Mouse (Mus musculus) neutrophil, adult 5-6 weeks (primary cell): ENCODE measurements around the gene Eva1b. TPM values are rescaled to one million over a fixed set of nuclear protein-coding genes. Genes with fewer than 3 reads are reported as not detected.

Experiments
- ATAC-seq: fragments of 151-379, 151-347 bp; 2 replicates; pipeline ENCODE4 v1.8.0; 2017; ENCODE audit warnings: mild to moderate bottlenecking, moderate TSS enrichment; ENCODE audit not compliant: insufficient number of reproducible peaks, poor library complexity, low FRiP score, severe bottlenecking; ENCODE audit errors: extremely low read depth
- total RNA-seq: library from RNA; stranded (forward); fragments of 200-1000 nt; gene quantifications from 2 replicates; pipeline ENCODE4 v1.2.3, GENCODE M21; 2017

Gene Eva1b
- total RNA-seq = 3.1 and 4.4 TPM in 2 replicates

DNA sequence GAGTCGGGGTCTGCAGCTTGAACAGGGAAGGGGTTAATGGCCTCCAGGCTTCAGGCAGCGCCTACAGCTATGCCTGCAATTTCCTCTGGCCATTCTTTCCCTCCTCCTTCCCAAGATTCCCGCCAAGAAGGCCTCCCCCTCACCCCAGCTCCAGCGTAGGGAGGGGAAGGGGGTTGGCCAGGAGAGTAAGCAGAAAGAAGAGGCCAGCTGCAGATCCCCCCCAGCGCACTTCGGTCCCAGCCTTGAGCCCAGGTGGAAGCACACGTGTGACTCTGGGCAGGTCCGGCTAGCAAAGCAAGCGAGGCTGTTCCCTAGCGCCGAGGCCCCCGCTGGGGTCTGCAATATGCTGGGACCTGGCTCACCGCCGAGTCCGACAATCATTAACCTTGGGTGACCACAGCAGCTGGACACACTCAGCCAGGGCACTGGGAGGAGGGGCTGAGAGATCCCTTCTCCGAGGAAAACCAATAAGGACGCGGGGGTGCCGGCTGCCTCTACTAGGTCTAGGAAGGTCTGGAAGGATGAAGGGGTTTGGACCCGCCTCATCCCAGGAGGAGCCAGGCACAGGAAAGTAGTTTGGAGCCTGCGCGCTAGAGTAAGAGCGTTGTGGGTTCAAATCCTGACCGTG, at the start of gene Eva1b:
Eva1b (plus strand) TSS at position 212 of the 628 bp plus-strand sequence.
- ATAC-seq = no peak

GRCm38 (mm10) chr4:126099365-126099764, 48.2 kb upstream of the Eva1b start:
- no peak for ATAC-seq

DNA sequence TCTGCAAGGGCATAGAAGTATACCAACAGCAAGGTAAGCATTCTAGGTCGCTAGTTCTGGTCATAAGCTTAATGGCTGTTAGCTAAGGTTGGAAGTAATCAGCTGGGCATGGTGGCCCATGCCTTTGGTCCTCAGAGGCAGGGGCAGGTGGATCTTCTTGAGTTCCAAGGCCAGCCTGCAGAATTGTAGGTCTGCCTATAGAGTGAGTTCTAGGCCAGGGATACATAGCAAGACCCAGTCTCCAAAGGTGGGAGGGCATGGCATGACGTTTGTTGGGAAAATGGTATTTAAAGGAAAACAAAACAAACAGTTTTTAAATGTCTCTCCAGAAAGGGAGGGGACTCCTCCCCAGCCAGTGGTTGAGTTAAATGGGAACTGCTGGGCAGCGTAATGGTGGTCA, 46.8 kb upstream of the Eva1b start:
- ATAC-seq = no peak

GRCm38 (mm10) chr4:126102061-126102841, 45.3 kb upstream of the Eva1b start:
- no peak for ATAC-seq

- ATAC-seq = peak; percentile 74
These were observed 44.4 kb upstream of the Eva1b start for GRCm38 (mm10) chr4:126103057-126103581.

DNA sequence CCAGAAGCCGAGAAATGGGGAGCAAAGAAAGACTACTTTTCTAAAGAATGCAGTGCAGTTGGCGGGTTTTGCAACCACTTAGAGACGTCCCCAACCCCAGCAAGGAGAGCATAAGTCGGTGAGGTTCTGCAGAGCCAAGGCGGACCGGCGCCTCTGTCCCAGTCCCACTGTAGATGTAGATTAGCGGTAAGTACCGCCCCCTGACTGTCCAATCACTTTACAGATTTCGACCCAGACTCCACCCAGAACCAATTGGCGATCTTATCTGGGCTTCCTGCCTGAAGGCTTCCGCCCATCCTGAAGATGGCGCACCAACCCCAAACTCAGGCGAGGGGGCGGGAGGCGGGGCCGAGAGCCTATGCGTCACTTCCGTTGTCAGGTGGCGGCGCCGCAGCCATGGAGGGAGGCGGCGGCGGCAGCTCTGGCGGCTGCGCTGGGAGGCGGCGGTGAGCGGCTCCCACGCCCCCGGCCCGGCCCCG, 43.9 kb upstream of the Eva1b start, which contains the start of gene Stk40:
Stk40 (plus strand) TSS at position 368 of the 479 bp plus-strand sequence.
- peak; percentile 90 for ATAC-seq

DNA sequence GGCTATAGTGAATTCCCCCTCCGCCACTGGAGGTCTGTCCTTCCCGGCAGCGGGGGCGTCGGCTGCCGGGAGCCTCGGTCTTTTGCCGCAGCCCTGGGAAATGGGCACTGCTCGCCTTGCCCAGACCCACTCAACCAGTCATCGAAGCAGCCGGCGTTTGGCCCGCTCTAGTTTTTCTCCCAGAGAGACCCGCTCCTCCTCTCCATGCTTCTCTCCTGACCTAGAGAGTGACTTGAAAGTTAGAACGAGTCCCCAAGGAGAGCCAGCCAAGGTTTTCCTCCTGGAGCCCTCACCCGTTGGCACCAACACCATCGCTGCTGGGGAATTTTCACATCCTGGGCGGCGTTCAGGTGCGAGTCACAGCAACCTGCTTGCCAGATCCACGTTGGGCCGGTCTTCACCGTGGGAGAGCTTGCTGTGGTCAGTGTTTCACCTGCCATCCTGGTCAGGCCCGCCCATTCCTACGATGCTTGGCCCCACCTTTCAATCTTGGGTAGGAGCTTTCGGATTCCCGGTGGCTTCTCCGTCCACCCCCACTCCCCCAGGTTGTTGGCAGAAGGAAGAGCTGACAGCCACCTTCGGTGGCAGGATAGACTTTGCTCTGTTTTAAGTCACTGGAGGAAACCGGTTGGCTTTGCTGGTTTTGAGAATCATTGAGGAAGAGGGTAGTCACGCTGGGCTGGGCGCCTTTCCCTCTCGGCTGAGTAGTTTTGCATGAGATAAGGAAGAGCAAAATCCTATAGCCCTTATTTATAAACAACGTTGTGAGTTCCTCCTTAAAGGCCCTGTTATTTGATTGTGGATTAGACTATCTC, 43.1 kb upstream of the Eva1b start:
- no peak for ATAC-seq

GRCm38 (mm10) chr4:126105131-126105783, 42.3 kb upstream of the Eva1b start:
- ATAC-seq = no peak

DNA sequence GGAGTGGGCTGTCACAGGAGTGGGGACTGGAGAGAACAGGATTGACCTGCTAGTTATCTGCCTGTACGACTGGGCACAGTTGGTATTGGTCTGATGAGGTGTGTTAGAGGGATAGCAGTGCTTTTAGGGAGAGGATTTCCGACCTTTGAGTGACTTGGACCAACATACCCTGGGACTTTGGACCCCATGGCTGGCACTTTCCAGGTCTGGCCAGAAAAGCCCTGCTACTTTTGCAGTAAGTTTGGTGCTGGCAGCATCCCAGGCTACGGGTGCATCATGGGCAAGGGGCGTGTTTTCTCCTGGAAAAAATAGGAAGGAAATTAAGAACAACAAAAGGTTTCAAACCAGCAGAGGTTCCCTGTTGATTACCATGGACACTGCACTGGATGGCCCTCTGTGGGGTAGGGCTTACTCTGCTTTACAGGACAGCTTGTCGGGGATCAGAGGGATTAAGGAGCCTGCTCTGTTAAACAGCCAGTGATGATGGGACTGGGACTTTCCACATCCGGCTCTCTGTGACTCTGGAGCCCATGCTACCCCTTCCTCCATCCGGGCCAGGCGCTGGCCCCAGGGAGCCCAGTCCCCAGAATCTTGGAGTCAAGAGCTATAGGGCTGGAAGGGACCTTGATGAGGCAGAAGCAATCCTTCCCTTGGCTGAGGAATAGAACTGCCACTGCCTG, 39.3 kb upstream of the Eva1b start:
- ATAC-seq = no peak

DNA sequence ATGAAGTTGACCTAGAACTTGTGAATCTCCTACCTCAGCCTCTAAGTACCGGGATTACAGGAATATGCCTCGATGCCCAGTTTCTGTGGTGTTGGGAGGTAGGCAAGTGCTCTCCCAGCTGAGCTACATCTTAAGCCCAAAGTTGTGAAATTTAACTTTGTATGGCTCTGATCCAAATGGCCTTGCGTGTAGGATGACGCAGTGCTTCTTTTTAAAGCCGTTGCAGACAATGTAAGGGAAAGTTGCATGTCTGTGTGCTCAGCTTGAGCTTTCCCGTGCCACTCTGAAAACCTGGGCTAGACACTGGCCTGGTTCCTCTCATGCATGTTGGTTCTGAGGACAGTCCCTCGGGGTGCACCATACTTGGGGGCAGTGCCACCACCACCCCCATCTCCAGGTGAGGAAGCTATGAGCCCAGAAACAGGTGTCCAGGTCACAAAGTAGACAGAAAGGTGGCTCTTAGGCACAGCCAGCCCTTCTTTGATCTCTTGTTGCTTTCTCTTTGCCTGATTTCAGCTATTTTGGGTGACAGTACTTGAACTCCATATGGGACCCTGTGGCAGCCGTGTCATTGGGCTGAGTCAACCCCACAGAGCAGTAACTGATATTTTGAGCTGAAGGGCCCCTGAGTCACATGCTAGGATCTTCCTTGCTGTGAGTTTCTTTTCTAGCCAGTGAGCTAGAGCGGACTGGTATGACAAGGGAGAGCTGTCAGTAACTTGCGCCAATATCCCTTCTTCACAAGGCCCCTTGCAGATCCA, 37.8 kb upstream of the Eva1b start:
- no peak for ATAC-seq

DNA sequence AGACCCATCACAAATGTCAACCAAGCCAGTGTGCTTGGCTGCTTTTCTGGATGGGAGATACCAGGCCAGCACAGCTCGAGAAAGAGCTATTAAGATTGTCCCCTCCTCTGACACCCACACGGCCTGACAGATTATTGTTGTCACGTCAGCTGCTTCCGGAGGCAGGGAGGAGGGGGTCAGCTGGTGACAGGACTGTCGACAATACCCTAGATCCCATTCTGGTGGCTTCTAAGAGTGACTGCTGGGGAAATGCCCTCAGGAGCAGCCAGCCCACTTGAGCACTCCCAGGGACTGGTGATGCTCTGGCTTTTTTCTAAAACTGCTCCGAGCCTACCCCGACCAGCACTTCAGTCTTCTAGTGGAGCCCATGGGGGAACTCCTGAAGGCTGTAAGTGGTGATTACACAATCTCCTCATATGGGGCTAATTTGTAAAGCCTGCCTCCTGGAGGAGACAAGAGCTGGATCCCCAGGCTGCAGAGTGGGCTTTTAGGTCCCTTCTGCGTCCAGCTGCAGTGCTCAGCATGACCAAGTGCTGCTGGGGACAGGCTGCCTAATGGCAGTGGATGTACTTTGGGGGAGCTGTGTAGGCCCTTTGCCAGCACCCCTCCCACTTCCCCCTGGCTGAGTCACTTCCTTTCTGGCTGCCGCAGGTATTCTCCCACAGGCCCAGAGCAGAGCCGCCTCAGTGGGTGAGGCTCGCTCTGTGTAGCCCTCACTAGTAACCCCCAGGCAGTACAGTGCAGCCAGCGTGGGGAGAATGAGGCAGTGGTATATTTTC, 37.0 kb upstream of the Eva1b start:
- ATAC-seq = peak; percentile 86

DNA sequence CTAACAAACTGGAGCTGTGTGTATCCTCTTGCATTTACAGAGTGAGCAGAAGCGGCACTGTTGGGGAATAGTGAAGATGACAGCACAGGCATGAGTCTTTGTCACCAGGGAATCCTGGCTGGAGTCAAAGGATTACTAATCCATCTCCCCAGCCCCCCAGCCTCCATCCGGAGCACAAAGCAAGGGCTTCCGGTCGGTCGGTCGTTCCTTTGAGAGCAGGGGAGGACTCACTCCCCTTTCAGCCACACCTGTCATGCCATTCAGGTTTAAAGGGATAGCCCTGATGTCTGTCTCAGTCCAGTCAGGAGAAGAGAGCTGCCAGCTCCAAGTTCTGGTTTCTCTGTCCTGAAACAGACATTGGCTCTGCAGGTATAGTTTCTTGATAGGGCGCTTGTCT, 36.4 kb upstream of the Eva1b start:
- ATAC-seq = no peak

GRCm38 (mm10) chr4:126113243-126113642, 34.3 kb upstream of the Eva1b start:
- ATAC-seq = no peak

- peak; percentile 51 for ATAC-seq
These were observed 33.6 kb upstream of the Eva1b start for GRCm38 (mm10) chr4:126113943-126114342.

- no peak for ATAC-seq
These were observed 32.1 kb upstream of the Eva1b start for GRCm38 (mm10) chr4:126115411-126115810.

DNA sequence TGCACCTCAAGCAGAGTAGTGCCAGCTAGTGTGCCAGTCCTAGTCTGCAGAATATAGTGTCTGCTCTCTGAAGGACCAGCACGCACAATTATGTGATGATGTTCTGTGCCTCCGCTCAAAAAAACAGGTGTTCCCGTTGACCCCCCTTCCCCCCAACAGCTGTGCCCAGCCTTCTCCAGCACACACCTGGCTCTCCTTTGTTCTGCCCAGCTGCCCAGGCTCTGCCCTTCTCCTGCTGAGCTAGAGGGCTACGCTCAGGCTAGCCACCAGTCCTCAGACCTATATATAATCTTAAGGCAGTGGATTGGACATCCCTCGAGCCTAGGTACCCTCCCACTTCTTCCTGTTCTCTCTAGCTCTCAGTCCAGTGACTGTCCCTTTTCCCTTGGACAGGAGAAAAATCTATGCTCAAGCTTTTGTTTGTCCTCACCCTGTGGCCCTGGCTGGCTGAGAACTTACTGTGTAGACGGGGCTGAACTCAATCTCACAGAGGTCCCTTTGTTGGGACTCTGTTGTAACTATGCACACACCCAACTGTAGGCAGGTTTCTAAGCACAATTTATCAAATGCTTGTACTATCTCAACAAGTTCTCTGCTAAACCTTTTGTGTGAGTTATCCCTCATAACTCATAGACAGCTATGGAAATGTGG, 31.5 kb upstream of the Eva1b start:
- ATAC-seq = no peak
